Mouse (Mus musculus) thymus, postnatal 14 days (tissue): Measurements from ENCODE around the gene Tenm2.

ENCODE experiments used
- DNase-seq: peaks from one replicate; pipeline ENCODE4 v3.0.0; 2021

Tenm2 gene

DNA sequence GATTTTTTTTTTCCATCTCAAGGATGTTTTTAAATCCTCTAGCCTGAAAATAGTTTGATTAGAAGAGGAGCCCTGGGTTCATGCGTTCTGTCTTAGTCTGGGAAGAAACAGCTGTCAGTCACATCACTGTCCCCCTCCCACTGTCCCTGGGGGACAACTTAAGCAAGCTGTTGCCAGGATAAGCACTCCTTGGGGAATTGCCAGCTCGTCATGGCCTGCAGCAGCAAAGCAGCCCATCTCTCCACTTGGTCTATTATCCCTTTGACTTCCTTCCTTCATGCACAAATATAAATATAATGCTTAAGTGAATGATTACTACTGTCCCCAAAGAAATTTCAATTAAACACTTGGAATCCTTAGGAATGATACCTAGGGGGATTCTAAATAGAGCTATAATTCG, 344.7 kb downstream of the Tenm2 start:
- DNase-seq = no peak

DNA sequence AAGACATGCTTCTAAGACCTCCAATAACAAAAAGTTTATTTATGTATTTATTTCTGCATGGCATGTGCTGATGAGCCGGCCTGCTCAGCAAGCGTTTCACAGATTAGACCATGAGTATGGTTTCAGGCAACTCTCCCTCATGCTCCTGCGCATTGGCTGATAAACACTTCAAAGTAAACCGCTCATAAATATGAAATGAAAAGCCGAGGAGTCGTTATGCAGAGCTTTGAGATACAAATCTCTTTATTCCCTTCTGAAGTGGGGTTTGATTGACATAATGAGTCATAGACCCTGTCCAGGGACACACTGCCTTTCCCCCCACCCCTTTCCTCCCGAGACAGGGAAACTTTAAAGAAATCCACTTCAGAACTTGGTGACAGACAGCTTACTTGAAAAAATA, 348.3 kb downstream of the Tenm2 start:
- DNase-seq = no peak

DNA sequence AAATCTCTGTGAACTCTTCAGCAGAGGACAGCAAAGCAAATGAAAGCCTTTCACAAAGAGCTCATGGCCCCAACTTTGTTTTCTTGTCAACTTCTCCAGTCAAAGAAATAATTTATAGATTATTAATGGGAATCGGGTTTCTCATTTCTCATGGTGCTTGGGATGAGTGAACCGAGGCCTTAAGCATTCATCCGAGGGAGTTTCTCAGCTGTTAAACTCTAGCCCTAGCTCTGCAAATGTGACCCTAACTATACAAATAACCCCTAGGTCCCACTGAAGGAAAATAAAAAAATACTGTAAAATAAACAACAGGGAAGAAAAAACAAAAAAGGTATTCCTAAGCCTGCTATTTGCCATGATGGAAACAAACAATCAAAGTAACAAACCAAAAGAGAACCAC, 349.6 kb downstream of the Tenm2 start:
- no peak for DNase-seq

DNA sequence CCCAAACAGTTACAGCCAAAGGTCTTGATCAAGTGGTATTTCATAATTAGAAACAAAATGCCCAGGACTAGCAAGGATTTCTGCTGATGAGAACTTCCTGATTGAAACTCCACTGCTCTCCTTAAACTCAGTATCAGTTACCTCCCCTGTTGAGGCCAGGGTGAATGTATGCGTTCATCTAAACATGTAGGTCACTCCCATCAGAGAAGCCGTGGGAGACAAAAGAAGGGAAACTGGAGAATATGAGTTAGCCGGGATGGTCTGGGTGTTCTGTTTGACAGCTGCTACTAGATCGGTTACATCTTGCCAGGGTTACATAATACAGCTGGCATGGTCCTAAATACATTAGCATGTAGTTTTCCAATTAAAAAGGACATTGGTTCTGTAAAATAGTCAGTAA, 362.8 kb downstream of the Tenm2 start:
- no peak for DNase-seq

DNA sequence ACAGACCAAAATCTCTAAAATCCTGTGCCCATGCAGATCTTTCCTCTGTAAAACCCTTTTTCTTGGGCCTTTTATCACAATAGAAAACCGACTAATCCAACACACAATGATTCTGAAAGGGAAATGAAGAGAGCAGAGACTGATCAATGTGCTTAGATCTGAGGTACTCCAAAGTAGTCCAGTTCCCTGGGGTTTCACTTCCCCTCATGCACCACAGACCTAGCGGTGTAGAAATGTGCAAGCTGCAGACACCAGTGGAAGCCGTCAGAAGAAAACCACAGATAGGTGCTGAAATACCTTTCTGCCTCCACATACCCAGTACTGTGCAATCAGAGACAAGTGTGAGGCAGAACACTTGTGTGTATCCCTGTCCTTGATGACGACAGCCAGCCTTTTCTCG, 365.2 kb downstream of the Tenm2 start:
- no peak for DNase-seq

DNA sequence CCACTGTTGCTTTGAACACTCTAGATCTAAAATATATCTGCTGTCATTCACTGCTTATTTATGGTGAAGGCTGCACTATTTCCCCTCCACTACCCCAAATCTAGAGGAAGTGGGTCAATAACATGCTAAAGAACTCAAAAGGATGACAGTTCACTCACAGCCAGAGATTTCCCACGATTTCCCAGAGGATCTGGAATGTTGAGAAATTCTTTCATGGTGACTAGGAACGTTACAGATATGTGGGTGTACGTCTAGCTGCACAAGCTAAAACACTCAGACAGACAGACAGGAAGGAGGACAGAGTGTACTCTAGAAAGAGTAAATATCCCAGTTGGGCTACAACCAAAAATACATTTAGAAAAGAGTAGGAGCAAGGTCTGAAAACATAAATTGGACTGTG, 384.1 kb downstream of the Tenm2 start:
- no peak for DNase-seq

DNA sequence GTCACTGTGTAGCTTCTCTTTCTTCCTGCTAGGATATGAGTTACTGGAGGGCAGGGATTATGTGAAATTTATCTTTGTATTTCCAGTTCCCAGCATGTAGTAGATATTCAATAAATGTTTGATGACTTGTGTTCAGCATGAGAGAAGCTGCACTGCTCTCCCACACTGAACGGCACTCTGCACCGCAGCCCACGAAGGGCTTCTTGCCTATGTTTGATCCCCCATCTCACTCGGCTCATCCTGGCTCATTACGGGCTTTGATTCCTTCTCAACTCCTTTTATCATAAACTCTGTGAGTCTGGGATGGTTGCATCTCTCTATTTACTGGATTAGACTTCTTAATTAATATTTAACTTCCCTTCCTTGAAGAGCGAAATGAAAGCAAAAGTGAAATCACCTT, 388.3 kb downstream of the Tenm2 start:
- DNase-seq = no peak

DNA sequence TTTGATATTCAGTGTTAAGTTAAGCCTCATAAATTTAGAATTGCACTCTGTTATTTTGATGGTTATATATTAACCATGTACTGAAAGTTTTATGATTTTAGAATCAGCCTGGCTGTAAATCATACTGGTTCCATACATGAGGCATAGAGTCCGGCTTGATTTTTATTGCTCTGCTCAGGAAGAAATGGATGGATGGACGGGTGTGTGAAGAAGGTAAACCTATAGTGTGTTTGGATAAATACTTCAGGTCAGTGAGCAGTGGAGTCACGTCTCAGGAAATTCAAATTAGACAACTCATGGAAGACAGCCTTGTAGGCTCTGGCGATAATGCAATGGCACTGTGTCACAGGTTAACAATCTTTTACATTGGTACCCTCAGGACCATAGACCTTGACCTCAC, 402.9 kb downstream of the Tenm2 start:
- DNase-seq = no peak

DNA sequence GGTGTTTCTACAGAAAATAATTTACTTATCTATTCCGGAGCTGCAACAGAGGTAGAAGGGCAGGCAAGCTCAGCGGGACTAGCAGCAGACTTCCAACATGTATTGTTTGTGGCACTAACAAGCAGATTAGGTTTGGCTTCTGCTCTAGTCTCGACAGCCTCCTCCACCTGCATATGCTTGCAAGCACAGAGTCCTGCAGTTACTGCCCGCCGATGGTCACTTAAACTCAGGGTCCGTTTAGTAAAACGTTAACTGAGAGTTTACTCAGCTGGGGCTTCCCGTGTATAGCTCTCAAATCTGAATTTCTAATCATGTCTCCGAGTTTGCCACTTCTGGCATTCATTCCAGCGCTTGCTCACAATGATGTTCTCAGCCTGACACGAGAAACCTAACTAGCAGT, 404.3 kb downstream of the Tenm2 start:
- DNase-seq = no peak

DNA sequence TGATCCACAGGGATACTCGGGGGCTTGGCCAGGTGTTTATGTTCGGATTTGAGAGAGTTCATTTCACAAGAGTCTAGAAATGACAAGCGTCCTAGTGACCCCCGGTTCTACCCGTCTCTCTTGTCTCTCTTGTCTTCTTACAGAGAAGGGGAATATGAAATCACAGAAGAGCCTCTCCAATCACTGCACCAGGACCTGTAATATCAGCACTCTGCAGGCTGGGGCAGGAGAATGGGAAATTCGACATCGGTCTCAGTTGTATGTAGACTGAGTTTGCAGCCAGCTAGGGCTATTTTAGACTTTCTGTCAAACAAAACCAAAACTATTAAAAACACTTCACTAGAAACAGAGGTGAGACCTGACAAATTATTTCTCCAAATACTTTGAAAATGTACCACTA, 411.1 kb downstream of the Tenm2 start:
- DNase-seq = no peak

DNA sequence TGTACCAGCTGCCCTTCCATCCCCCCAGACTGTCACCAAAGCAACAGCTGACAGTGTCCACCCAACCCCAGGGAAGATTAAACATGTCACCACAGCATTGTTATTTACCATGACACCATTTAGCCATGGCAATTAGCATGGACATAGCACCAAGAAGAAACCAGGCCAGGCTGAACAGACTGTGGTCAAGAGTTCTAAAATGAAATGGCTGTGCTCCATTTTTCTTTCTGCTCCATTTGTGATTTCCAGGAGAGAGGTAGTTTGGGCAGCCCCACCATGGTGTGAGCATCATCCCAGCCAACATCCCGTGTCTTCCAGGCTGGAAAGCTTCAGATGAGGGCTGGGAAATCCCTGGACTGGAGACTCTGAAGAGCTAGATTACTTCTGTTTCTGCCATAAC, 431.1 kb downstream of the Tenm2 start:
- no peak for DNase-seq

DNA sequence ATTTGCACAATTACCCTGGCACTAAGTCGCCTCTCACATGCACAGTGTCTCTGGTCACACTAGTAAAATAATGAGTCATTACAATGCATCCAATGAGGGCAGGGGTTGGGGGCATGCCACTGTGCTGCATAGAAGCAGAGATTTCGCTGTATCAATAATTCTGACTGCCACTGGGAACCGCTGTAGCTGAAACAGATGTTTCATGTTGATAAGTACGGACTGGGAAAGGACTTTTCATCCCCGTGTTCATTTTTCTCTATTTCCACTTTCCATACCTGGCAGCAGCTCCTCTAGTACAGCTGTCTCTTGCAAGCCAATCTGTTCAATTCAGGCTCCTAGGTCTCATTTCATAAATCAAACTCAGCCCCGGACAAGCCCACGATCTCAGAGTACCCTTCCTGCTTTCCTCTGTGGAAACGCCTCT, 433.5 kb downstream of the Tenm2 start:
- no peak for DNase-seq

DNA sequence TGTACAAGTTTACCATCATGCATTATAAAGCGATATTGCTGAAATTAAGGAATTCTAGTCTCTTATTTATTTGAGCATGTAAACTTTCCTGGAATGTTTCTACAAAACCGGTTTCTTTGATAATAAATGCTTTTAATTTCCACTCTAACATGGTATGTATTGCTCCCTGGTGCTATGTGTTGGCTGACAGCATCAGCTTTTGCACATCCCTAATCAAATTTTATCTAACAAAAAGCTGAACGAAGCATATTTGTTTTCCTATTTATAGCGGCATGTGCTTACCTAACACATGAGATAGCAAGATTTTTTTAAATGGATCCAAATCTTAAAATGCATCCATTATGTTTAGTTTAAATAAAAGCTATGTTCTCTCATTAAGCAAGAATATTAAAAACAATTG, 434.1 kb downstream of the Tenm2 start:
- DNase-seq = no peak

DNA sequence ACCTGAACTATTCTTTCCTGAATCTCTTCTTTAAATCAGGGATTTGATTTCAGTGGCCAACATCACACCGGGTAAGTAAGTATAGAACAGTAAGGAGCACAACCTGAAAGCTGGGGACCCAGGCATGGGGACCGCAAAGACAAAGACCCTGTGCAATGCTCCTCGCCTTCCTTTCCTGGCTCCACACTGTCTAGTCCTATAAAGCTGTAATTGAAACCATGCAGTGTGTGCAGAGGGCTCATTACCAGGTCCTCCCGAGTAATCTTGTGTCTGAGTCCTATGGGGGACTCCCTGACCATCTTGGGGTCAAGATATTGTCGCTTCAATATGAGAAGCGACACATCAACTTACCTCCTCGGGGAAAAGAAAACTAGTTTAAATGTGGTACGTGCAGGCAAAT, 436.4 kb downstream of the Tenm2 start:
- DNase-seq = no peak

DNA sequence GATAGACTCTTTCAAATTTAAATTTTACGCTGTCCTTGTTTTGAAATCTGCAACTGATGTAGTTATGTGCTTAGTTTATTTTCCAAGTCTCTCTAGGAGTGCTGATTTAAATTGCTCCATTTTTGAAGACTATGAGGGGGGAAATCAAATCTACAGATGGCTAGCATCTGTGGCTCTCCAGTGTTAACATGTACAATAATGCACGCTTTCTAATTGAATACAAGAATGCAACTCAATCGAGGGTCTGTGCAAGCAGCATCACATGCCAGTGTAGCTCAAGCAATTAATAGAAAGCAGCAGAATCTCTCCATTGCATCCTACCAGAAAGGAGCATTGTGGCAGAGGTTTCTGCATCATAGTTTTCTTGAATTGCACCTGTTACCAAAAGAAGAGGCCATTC, 477.8 kb downstream of the Tenm2 start:
- DNase-seq = no peak

DNA sequence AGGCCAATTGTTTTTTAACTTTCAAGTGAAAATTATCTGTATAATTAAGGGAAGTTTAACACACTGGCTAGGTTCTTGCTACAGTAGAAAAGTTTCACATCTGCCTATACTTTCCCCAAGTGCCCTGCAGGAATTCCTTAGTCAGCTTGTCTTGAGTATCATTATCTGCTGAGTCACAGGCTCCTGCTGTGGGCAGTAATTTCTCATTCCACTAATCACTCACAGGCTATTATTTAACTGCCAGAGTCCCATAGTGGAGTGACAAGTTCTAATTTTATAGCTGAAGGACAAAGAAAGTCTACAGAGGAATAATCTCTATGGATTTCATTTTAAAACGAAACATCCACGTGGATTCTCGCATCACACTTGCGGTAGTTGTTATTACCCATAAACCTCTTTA, 489.5 kb downstream of the Tenm2 start:
- DNase-seq = no peak

DNA sequence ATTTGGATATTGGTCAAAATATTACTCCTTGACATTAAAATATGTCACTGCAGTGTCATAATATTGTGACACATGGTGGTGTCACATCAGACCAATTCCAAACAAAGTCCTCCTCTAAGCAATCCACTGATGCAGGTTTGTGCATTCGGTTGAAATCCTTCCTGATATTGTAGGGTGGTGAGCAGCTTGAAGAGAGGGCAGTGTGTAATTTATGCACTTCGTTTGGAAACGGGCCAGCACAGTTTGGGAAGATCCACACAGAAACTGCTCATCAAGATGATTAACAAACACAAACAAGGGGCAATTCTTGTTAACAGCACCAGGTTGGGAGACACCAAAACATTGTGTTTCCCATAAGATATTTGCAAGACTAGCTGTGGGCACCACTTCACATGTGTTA, 508.0 kb downstream of the Tenm2 start:
- no peak for DNase-seq

DNA sequence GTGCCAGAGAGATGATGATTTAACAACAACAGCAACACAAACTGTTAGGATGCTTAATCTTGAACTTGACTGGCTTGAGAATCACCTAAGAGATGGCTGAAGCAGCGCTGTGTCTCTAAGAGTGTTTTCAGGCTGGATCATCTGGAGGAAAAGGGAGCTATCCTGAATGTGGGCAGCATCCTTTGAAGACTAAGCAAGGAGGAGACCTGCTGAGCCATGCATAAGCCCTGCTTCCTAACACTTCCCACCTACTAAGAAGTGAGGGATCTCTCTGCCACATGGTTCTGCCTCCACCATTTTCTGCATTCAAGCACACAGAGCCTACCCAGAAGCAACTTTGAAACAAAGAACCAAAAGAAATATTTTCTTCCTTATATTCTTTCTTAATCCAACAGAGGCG, 532.9 kb downstream of the Tenm2 start:
- DNase-seq = no peak

DNA sequence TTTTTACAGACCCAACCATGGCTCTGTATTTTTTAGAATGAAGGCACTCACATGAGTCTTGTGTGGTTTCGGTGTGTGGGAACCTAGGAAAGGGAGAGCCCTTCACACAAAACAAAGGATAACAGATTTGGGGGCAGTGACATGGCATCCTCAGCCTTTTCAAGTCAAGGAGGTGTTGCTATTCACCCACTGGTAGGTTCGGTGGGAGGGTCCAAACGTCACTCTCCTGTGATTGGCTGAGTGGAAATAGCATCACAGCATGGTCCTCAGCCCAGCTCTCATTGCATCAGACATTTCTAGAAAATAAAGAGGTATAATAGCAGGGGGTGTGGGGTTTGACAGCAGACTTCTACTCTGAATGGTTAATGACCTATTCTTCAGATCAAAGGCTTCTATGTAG, 534.8 kb downstream of the Tenm2 start:
- DNase-seq = no peak

DNA sequence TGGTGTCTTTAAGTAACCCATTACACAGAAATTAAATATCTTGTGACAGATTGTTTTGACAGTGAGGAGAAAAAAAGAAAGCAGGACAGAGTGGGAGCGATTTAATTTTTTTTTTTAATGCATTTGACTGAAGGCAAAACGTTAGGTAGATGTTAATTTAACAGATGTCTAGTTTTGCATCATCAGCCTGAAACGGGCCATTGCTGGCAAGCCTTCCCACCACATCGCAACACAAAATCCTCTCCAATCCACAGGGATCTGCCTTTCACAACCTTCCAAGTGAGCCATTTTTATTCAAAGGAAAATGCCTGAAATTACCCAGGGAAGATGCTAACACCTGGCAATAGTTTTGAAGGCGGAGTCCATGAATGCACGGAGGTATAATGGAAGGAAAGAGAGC, 535.6 kb downstream of the Tenm2 start:
- no peak for DNase-seq

DNA sequence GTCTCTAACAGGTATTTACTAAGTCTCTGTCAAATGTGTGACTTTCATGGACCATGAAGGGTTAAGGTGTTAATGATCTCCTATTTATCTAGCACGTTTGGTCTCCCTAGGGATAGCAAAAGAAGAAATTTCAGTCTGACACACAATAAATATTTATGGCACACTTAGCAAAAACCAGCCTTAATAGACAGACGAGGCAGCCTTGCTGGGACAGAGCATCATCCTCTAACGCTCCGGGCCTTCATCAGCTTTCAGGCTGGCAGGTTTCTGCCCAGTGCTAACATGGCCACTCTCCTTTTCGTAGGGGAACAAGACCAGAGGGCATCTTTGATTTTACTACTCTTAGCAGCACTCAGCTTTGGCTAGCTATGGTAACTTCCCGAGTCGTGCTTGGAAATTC, 537.5 kb downstream of the Tenm2 start:
- no peak for DNase-seq

DNA sequence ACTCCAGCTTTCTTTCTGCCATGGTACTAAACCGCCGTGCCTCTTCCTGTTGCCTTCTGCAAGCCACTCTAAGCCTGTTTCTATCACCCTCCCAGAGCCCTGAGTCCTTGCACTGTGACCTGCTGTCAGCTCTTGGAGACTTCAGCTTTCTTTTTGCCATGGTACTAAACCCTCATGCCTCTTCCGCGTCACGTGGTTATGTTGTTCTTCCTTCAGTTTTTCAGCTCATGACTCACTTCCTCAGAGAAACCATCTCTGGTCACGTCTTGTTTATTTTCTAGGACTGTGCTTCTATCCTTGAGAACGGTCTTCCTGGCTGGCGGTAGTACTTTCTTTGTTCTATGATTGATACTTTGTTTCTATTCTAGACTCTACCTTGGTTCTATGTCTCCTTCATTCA, 537.9 kb downstream of the Tenm2 start:
- DNase-seq = no peak

DNA sequence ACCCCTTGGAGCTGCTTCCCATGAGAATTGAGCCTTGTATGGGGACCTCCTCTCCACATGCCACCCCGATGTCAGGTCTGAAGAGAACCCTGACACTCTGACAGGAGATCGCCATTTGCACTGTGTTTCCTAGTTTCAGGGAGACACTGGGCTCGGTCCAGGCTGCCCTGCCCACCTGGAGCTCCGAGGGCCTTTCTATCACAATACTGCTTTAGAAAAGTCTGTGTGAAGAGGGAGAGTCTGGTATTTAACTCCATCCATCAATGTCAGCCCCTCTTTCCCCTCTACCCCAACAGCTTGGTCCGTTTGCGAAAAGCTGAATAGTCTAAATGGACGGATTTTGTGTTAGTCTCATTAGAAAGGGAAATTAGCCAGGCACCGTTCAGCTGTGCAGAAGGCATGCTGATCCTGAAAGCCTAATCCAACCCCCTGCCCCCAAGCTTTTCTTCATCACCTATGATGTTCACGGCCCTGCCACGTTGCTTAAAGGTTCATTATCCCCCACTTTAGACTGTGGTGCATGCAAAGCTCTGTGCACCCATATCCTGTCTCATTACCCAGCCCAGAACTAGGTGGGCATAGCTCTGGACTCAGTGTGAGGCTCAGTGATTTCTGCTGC, 538.6 kb downstream of the Tenm2 start:
- DNase-seq = no peak

DNA sequence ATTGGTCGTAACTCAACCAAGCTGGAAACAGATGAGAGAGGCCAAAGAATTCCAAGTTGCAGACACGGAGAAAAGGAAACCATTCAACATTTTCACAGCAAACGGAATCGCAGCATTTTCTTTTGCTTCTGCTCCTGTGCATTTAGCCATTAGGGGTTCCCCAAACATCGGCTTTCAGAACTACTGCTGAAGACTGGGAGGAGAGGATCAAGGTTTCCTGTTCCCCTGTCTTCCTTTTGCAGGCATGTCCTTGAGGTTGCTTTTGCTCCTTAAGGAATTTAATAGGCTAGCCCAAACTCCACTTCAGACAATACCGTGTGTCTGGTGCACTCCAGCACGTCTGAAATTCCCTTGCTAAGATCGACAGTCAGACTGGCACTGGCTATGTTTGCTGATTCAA, 541.0 kb downstream of the Tenm2 start:
- no peak for DNase-seq

DNA sequence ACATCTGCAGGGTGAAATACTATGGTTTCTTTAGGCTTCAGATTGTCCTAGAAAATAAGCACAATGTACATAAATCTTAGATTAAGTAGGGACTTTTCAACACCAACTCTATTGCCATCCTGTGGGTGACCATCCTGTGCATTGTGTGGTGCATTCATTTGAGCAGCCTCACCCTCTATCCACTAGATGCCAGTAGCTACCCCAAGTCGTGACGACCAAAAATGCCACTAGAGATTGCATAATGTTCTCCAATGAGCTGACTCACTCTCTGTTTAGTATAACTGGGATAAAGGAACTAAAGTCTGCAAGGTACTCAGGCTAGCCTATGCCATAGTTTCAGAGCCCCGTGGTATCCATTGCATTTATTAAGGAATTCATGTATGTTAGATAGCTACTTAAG, 543.1 kb downstream of the Tenm2 start:
- DNase-seq = no peak

DNA sequence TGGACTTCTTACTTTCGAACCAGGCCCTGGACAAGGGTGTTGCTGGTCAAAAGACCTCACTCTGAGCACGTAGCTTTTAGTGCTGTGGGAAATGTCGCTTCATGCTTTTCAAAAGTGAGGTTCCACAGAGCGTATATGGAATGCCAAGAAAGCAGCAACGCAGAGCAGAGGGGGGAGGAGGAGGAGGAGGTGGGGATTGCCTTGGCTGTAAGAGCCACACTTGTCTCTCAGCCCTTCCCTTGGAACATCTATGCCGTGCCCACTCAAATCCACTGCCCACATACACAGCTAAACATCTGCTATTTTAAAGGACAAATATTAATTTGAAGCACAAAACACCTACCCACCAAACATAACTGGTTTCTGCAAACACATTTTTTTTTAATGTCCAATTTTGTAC, 544.9 kb downstream of the Tenm2 start:
- DNase-seq = no peak
